Mouse (Mus musculus) brain, embryonic 14.5 days (tissue): ENCODE data around the gene Actr2.

ENCODE experiments used
- CTCF ChIP-seq: fragments of 200-500 bp; IDR thresholded peaks from 2 replicates; pipeline ENCODE4 v1.5.1; 2012; ENCODE audit warnings: inconsistent platforms, mild to moderate bottlenecking, moderate library complexity, borderline replicate concordance; ENCODE audit not compliant: insufficient read depth, insufficient read length; ENCODE audit errors: extremely low read depth
- POLR2A ChIP-seq: fragments of 200-500 bp; IDR thresholded peaks from 2 replicates; pipeline ENCODE4 v1.6.1; 2012; ENCODE audit warnings: mild to moderate bottlenecking, inconsistent platforms, borderline replicate concordance; ENCODE audit not compliant: poor library complexity, insufficient read depth, insufficient read length, severe bottlenecking; ENCODE audit errors: extremely low read depth

- TF ChIP-seq POLR2A (no peak), CTCF (no peak)
These were observed 75.0 kb downstream of the Actr2 start for GRCm38 (mm10) chr11:20037739-20038138.
